Mouse (Mus musculus) limb, embryonic 11.5 days (tissue): ENCODE data around the gene Zcchc17. TPM values are rescaled to one million over a fixed set of nuclear protein-coding genes. Genes with fewer than 3 reads are reported as not detected.

ENCODE experiments used
- ATAC-seq: fragments of 200-750 bp; cut with Nextera tagmentation; 2 replicates; pipeline ENCODE4 v1.8.0; 2017; ENCODE audit warnings: low read depth; ENCODE audit not compliant: insufficient number of reproducible peaks, low FRiP score, low TSS enrichment
- DNase-seq: peaks from one replicate; pipeline ENCODE4 v3.0.0-alpha.2; 2015; ENCODE audit warnings: low spot score
- H3K27ac ChIP-seq: fragments of 300-500 bp; sonication (generic); replicated peaks from 2 replicates; pipeline ENCODE4 v1.5.1; 2014; ENCODE audit warnings: low read depth, mild to moderate bottlenecking, low read length
- H3K27me3 ChIP-seq: fragments of 300-500 bp; sonication (generic); 2 replicates; pipeline ENCODE4 v1.6.1; 2014; ENCODE audit warnings: mild to moderate bottlenecking, low read length, mixed read lengths; ENCODE audit not compliant: control insufficient read depth, insufficient read depth
- H3K36me3 ChIP-seq: fragments of 300-500 bp; sonication (generic); 2 replicates; pipeline ENCODE4 v1.6.1; 2014; ENCODE audit warnings: mild to moderate bottlenecking, low read length, moderate library complexity, mixed read lengths; ENCODE audit not compliant: control insufficient read depth, insufficient read depth
- H3K4me1 ChIP-seq: fragments of 300-500 bp; sonication (generic); 2 replicates; pipeline ENCODE4 v1.6.1; 2014; ENCODE audit warnings: low read length, mixed read lengths; ENCODE audit not compliant: control insufficient read depth, insufficient read depth
- H3K4me2 ChIP-seq: fragments of 300-500 bp; sonication (generic); 2 replicates; pipeline ENCODE4 v1.6.1; 2014; ENCODE audit warnings: low read depth, mild to moderate bottlenecking, moderate library complexity; ENCODE audit not compliant: severe bottlenecking
- H3K4me3 ChIP-seq: fragments of 300-500 bp; sonication (generic); 2 replicates; pipeline ENCODE4 v1.5.1; 2014; ENCODE audit warnings: low read depth, low read length
- H3K9ac ChIP-seq: fragments of 300-500 bp; sonication (generic); 2 replicates; pipeline ENCODE4 v1.6.1; 2014; ENCODE audit warnings: mild to moderate bottlenecking, low read length
- H3K9me3 ChIP-seq: fragments of 300-500 bp; sonication (generic); 2 replicates; pipeline ENCODE4 v1.6.1; 2016; ENCODE audit warnings: low read length; ENCODE audit not compliant: control insufficient read depth
- WGBS: fragments of 180-500 bp; shearing (Covaris S2); extraction: QIAGEN DNeasy Blood & Tissue Kit; methylation state at CpG from one replicate; pipeline ENCODE4 v1.1.7; 2014; 5-methylcytosine and 5-hydroxymethylcytosine counted together
- polyA plus RNA-seq: library from polyadenylated mRNA; unstranded; fragments of >200 nt; fragmentation: Nextera tagmentation; extraction: Ambion mirVana; gene quantifications from 2 replicates; pipeline ENCODE4 v1.2.1, GENCODE M21; 2014

The Zcchc17 gene
- polyA plus RNA-seq, 1 experiment from 2014 or later: 88.9 TPM

GRCm38 (mm10) chr4:130376675-130377074 lies 16.9 kb upstream of the Zcchc17 start:
- no peak for ATAC-seq
- no peak overlapping the region for H3K27ac ChIP-seq
- no peaks in the 10 kb centered on the region for H3K27me3 ChIP-seq
- no peak overlapping the region for H3K9ac ChIP-seq
- 96% methylated on average over 4 of the region's 4 CpGs for WGBS
- no peak overlapping the region for H3K4me2 ChIP-seq
- H3K36me3 ChIP-seq: peaks cover 34% of the 10 kb centered on the region
- H3K4me1 ChIP-seq: no peaks in the 10 kb centered on the region
- DNase-seq: no peak
- H3K4me3 ChIP-seq: no peak overlapping the region
- H3K9me3 ChIP-seq: no peaks in the 10 kb centered on the region

- WGBS: under 1% methylated on average over 19 of the region's 19 CpGs
Observed at GRCm38 (mm10) chr4:130360238-130360590, 471 bp upstream of the Zcchc17 start.

GRCm38 (mm10) chr4:130357946-130358345 lies 1.8 kb downstream of the Zcchc17 start:
- no peaks in the 10 kb centered on the region for H3K27me3 ChIP-seq

More at GRCm38 (mm10) chr4:130360238-130360590, 471 bp upstream of the Zcchc17 start:
- Histone ChIP-seq H3K27ac (no peak overlapping the region), H3K4me3 (peak overlapping the region; percentile 70), H3K9me3 (no peaks in the 10 kb centered on the region), H3K9ac (peak overlapping the region; percentile 82), H3K27me3 (no peaks in the 10 kb centered on the region), H3K36me3 (peaks cover 6% of the 10 kb centered on the region), H3K4me2 (peak overlapping the region; percentile 55), H3K4me1 (peaks cover 4% of the 10 kb centered on the region; the same call in 1 of the 2 replicates)
- DNase-seq: no peak
- no peak for ATAC-seq

GRCm38 (mm10) chr4:130352588-130352987 lies 7.2 kb downstream of the Zcchc17 start:
- Histone ChIP-seq H3K9ac (no peak overlapping the region), H3K4me2 (no peak overlapping the region), H3K36me3 (peaks cover 10% of the 10 kb centered on the region), H3K4me3 (no peak overlapping the region), H3K27me3 (no peaks in the 10 kb centered on the region), H3K27ac (no peak overlapping the region), H3K9me3 (no peaks in the 10 kb centered on the region), H3K4me1 (no peaks in the 10 kb centered on the region)
- DNase-seq (no peak), ATAC-seq (no peak)
- WGBS: 91% methylated on average over 7 of the region's 7 CpGs

More at GRCm38 (mm10) chr4:130357946-130358345, 1.8 kb downstream of the Zcchc17 start:
- Histone ChIP-seq H3K27ac (no peak overlapping the region), H3K4me1 (peaks cover 4% of the 10 kb centered on the region; the same call in 1 of the 2 replicates), H3K36me3 (peaks cover 2% of the 10 kb centered on the region; the same call in 1 of the 2 replicates), H3K9ac (no peak overlapping the region), H3K4me3 (no peak overlapping the region), H3K9me3 (no peaks in the 10 kb centered on the region), H3K4me2 (no peak overlapping the region)
- no peak for DNase-seq
- no peak for ATAC-seq

- Histone ChIP-seq H3K36me3 (peaks cover 10% of the 10 kb centered on the region), H3K9ac (no peak overlapping the region), H3K27ac (no peak overlapping the region), H3K9me3 (no peaks in the 10 kb centered on the region), H3K27me3 (no peaks in the 10 kb centered on the region), H3K4me1 (no peaks in the 10 kb centered on the region), H3K4me3 (no peak overlapping the region), H3K4me2 (no peak overlapping the region)
- DNase-seq (no peak), ATAC-seq (no peak)
- WGBS: 89% methylated on average over 16 of the region's 16 CpGs
Observed at GRCm38 (mm10) chr4:130350690-130351422, 8.9 kb downstream of the Zcchc17 start.

- WGBS: 94% methylated on average over 6 of the region's 6 CpGs
- Histone ChIP-seq H3K27me3 (no peaks in the 10 kb centered on the region), H3K4me2 (no peak overlapping the region), H3K4me1 (no peaks in the 10 kb centered on the region), H3K36me3 (peaks cover 10% of the 10 kb centered on the region), H3K9me3 (no peaks in the 10 kb centered on the region), H3K9ac (no peak overlapping the region), H3K4me3 (no peak overlapping the region), H3K27ac (no peak overlapping the region)
- ATAC-seq: no peak
- DNase-seq: no peak
Observed at GRCm38 (mm10) chr4:130349666-130350065, 10.1 kb downstream of the Zcchc17 start.

- H3K27me3 ChIP-seq: no peaks in the 10 kb centered on the region
- WGBS: 37% methylated on average over 4 of the region's 4 CpGs
- H3K27ac ChIP-seq: no peak overlapping the region
- DNase-seq: peak; percentile 72
- no peaks in the 10 kb centered on the region for H3K9me3 ChIP-seq
- H3K36me3 ChIP-seq: peaks cover 8% of the 10 kb centered on the region
- ATAC-seq: no peak
- H3K4me2 ChIP-seq: no peak overlapping the region
- no peaks in the 10 kb centered on the region for H3K4me1 ChIP-seq
- no peak overlapping the region for H3K4me3 ChIP-seq
- no peak overlapping the region for H3K9ac ChIP-seq
Observed at GRCm38 (mm10) chr4:130341691-130342090, 18.1 kb downstream of the Zcchc17 start.

GRCm38 (mm10) chr4:130335867-130336266 lies 23.9 kb downstream of the Zcchc17 start:
- H3K4me3 ChIP-seq: no peak overlapping the region
- no peaks in the 10 kb centered on the region for H3K9me3 ChIP-seq
- ATAC-seq: no peak
- DNase-seq: no peak
- peaks cover 13% of the 10 kb centered on the region for H3K36me3 ChIP-seq
- H3K4me2 ChIP-seq: no peak overlapping the region
- H3K9ac ChIP-seq: no peak overlapping the region
- no peaks in the 10 kb centered on the region for H3K4me1 ChIP-seq
- no peaks in the 10 kb centered on the region for H3K27me3 ChIP-seq
- WGBS: 92% methylated on average over 5 of the region's 5 CpGs
- H3K27ac ChIP-seq: no peak overlapping the region

- no peaks in the 10 kb centered on the region for H3K27me3 ChIP-seq
- peaks cover 3% of the 10 kb centered on the region for H3K36me3 ChIP-seq
- ATAC-seq (no peak), DNase-seq (no peak)
- H3K27ac ChIP-seq: no peak overlapping the region
- 87% methylated on average over 9 of the region's 9 CpGs for WGBS
- no peak overlapping the region for H3K4me2 ChIP-seq
- H3K9me3 ChIP-seq: no peaks in the 10 kb centered on the region
- no peaks in the 10 kb centered on the region for H3K4me1 ChIP-seq
- no peak overlapping the region for H3K4me3 ChIP-seq
- H3K9ac ChIP-seq: no peak overlapping the region
Observed at GRCm38 (mm10) chr4:130327366-130327765, 32.4 kb downstream of the Zcchc17 start.
